Mouse (Mus musculus) hindbrain, embryonic 16.5 days (tissue): ENCODE data around the gene Tnfrsf11a. TPM values are rescaled to one million over a fixed set of nuclear protein-coding genes. Genes with fewer than 3 reads are reported as not detected.

Experiments
- ATAC-seq: fragments of 200-750 bp; cut with Nextera tagmentation; 2 replicates; pipeline ENCODE4 v1.8.0; 2017; ENCODE audit warnings: moderate TSS enrichment, moderate library complexity
- H3K27ac ChIP-seq: fragments of 300-500 bp; sonication (generic); 2 replicates; pipeline ENCODE4 v1.5.1; 2014; ENCODE audit warnings: low read depth, mild to moderate bottlenecking, control low read depth, low read length, moderate library complexity
- H3K27me3 ChIP-seq: fragments of 300-500 bp; sonication (generic); replicated peaks from 2 replicates; pipeline ENCODE4 v1.6.1; 2014; ENCODE audit warnings: low read length; ENCODE audit not compliant: control insufficient read depth, insufficient read depth
- H3K36me3 ChIP-seq: fragments of 300-500 bp; sonication (generic); 2 replicates; pipeline ENCODE4 v1.6.1; 2014; ENCODE audit warnings: mild to moderate bottlenecking, low read length, moderate library complexity, mixed read lengths; ENCODE audit not compliant: control insufficient read depth, insufficient read depth
- H3K4me1 ChIP-seq: fragments of 300-500 bp; sonication (generic); 2 replicates; pipeline ENCODE4 v1.6.1; 2014; ENCODE audit warnings: low read depth, low read length; ENCODE audit not compliant: control insufficient read depth, insufficient read depth
- H3K4me2 ChIP-seq: fragments of 300-500 bp; sonication (generic); 2 replicates; pipeline ENCODE4 v1.6.1; 2014; ENCODE audit warnings: mild to moderate bottlenecking, low read length, control low read depth, moderate library complexity
- H3K4me3 ChIP-seq: fragments of 300-500 bp; sonication (generic); 2 replicates; pipeline ENCODE4 v1.5.1; 2014; ENCODE audit warnings: mild to moderate bottlenecking, low read length, control low read depth, moderate library complexity
- H3K9ac ChIP-seq: fragments of 300-500 bp; sonication (generic); 2 replicates; pipeline ENCODE4 v1.6.1; 2014; ENCODE audit warnings: low read depth, mild to moderate bottlenecking, control low read depth, low read length, moderate library complexity
- H3K9me3 ChIP-seq: fragments of 300-500 bp; sonication (generic); 2 replicates; pipeline ENCODE4 v1.6.1; 2014; ENCODE audit warnings: mild to moderate bottlenecking, low read length, moderate library complexity; ENCODE audit not compliant: control insufficient read depth
- WGBS: fragments of 180-500 bp; shearing (Covaris S2); extraction: QIAGEN DNeasy Blood & Tissue Kit; methylation state at CpG from one replicate; pipeline ENCODE4 v1.1.7; 2014; 5-methylcytosine and 5-hydroxymethylcytosine counted together
- polyA plus RNA-seq: library from polyadenylated mRNA; unstranded; fragments of >200 nt; fragmentation: Nextera tagmentation; extraction: Ambion mirVana; gene quantifications from 2 replicates; pipeline ENCODE4 v1.2.1, GENCODE M21; 2015

The Tnfrsf11a gene
- polyA plus RNA-seq, 1 experiment from 2014 or later = 0.75 TPM

GRCm38 (mm10) chr1:105815736-105816135 is 35.2 kb downstream of the Tnfrsf11a start:
- Histone ChIP-seq H3K36me3 (no peaks in the 10 kb centered on the region), H3K9me3 (no peaks in the 10 kb centered on the region), H3K27ac (no peak overlapping the region), H3K27me3 (no peaks in the 10 kb centered on the region), H3K4me3 (no peak overlapping the region), H3K4me1 (no peaks in the 10 kb centered on the region), H3K9ac (no peak overlapping the region), H3K4me2 (no peak overlapping the region)
- ATAC-seq = no peak
- 80% methylated on average over 3 of the region's 3 CpGs for WGBS

GRCm38 (mm10) chr1:105819031-105819430 is 38.5 kb downstream of the Tnfrsf11a start:
- whole genome bisulfite sequencing = 45% methylated on average over 6 of the region's 6 CpGs
- ATAC-seq = no peak

DNA sequence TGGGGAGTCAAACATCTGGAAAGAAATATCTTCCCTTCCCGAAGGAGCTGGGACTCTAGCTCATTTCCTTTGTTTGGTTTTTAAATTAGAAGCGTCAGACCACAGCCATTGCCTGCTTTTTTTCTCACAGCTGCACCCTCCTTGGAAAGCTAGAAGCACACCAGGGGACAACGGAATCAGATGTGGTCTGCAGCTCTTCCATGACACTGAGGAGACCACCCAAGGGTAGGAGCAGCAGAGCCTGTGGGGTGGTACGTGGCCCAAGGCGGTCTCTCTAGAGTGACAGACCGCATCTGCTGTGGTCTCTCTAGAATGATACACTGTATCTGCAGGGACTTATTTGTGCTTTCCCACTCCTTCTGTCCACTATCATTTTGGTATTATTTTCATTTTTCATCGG is 39.2 kb downstream of the Tnfrsf11a start:
- Histone ChIP-seq H3K9ac (no peak overlapping the region), H3K27ac (no peak overlapping the region), H3K9me3 (no peaks in the 10 kb centered on the region), H3K4me2 (no peak overlapping the region), H3K4me1 (no peaks in the 10 kb centered on the region), H3K4me3 (no peak overlapping the region), H3K36me3 (no peaks in the 10 kb centered on the region), H3K27me3 (no peaks in the 10 kb centered on the region)
- no peak for ATAC-seq
- WGBS = 69% methylated on average over 7 of the region's 7 CpGs

More at GRCm38 (mm10) chr1:105819031-105819430, 38.5 kb downstream of the Tnfrsf11a start:
- Histone ChIP-seq H3K27me3 (no peaks in the 10 kb centered on the region), H3K4me1 (no peaks in the 10 kb centered on the region), H3K4me2 (no peak overlapping the region), H3K36me3 (no peaks in the 10 kb centered on the region), H3K4me3 (no peak overlapping the region), H3K9me3 (no peaks in the 10 kb centered on the region), H3K27ac (no peak overlapping the region), H3K9ac (no peak overlapping the region)

DNA sequence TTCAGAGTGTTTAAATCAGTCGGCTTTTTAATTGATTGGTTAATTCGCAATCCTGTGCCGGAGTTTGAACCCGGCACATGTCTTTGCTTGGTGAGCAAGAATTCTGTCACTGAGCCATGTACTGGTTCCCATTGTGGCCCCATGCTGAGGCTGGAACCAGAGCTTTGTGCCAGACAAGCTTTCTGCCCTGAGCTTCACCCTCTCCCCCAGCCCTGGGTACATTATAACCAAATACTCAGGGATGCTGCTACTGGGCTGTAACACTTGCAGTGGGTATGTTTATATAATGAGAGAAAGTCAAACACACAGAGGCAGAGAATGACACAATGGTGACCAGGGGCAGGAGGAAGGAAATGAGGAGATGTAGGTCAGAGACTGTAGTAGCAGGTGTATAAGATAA is 43.8 kb downstream of the Tnfrsf11a start:
- no peak overlapping the region for H3K4me2 ChIP-seq
- H3K27ac ChIP-seq = no peak overlapping the region
- no peaks in the 10 kb centered on the region for H3K27me3 ChIP-seq
- no peak overlapping the region for H3K4me3 ChIP-seq
- no peak overlapping the region for H3K9ac ChIP-seq
- no peaks in the 10 kb centered on the region for H3K36me3 ChIP-seq
- no peaks in the 10 kb centered on the region for H3K4me1 ChIP-seq
- 96% methylated on average over 4 of the region's 4 CpGs for WGBS
- ATAC-seq = no peak
- no peaks in the 10 kb centered on the region for H3K9me3 ChIP-seq

GRCm38 (mm10) chr1:105824980-105825379 is 44.5 kb downstream of the Tnfrsf11a start:
- no peak for ATAC-seq
- no peak overlapping the region for H3K4me2 ChIP-seq
- H3K4me1 ChIP-seq = no peaks in the 10 kb centered on the region
- no peaks in the 10 kb centered on the region for H3K36me3 ChIP-seq
- H3K27ac ChIP-seq = no peak overlapping the region
- H3K27me3 ChIP-seq = no peaks in the 10 kb centered on the region
- no peaks in the 10 kb centered on the region for H3K9me3 ChIP-seq
- no peak overlapping the region for H3K4me3 ChIP-seq
- WGBS = 73% methylated on average over 4 of the region's 4 CpGs
- no peak overlapping the region for H3K9ac ChIP-seq

GRCm38 (mm10) chr1:105827374-105827773 is 46.9 kb downstream of the Tnfrsf11a start:
- no peak overlapping the region for H3K27ac ChIP-seq
- no peak overlapping the region for H3K9ac ChIP-seq
- no peak for ATAC-seq
- no peaks in the 10 kb centered on the region for H3K9me3 ChIP-seq
- H3K27me3 ChIP-seq = no peaks in the 10 kb centered on the region
- no peak overlapping the region for H3K4me3 ChIP-seq
- WGBS = 80% methylated on average over 7 of the region's 7 CpGs
- H3K36me3 ChIP-seq = no peaks in the 10 kb centered on the region
- H3K4me2 ChIP-seq = no peak overlapping the region
- H3K4me1 ChIP-seq = no peaks in the 10 kb centered on the region

DNA sequence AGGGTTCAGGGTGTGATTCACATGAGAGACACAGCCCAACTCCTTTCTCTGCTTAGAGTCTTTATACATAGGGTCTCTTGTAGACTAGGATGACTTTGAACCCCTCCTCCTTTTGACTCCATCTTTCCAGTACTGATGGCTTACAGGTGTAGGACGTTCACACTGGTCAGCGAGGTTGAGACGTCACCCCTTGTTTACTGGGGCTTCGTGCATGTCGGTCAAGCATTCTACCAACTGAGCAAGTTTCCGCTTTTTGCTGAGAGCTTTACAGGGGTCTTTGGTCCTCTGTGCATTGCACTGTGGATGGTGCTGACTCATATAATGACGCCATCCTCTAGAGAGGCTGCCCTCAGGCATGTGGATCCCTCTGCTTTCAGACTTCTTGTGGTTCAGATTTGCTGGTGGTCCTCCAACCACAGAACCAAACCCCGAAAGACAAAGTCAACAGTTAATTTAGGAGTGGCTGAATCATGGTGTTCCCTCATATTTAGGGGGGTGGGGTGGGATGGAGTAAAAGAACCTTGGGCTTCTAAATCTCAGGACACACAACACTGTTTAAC is 47.3 kb downstream of the Tnfrsf11a start:
- H3K9ac ChIP-seq = no peak overlapping the region
- H3K4me3 ChIP-seq = no peak overlapping the region
- no peak for ATAC-seq
- no peak overlapping the region for H3K4me2 ChIP-seq
- no peaks in the 10 kb centered on the region for H3K9me3 ChIP-seq
- H3K4me1 ChIP-seq = no peaks in the 10 kb centered on the region
- 88% methylated on average over 8 of the region's 8 CpGs for WGBS
- no peak overlapping the region for H3K27ac ChIP-seq
- H3K27me3 ChIP-seq = no peaks in the 10 kb centered on the region
- H3K36me3 ChIP-seq = no peaks in the 10 kb centered on the region

DNA sequence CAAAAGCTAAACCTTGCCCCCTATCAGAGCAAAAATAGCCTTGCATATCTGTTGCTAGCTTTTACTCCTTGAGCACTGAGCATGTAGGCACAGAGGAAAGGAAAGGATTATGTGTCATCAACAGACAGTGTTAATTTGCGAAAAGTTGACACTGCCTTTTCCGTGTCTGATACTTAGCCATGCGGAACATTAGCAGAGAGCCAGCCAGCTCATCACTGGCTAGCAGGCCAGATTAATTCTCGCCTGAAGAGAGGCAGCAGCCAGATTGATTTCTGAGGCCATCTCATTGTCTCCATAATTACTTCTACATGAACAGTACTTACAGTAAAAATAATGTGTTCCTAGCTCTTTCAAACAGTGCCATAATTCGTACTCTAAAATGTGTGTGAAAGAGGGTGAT is 48.7 kb downstream of the Tnfrsf11a start:
- ATAC-seq = peak; percentile 82
- H3K36me3 ChIP-seq = no peaks in the 10 kb centered on the region
- 41% methylated on average over 5 of the region's 5 CpGs for WGBS
- no peak overlapping the region for H3K4me3 ChIP-seq
- H3K27ac ChIP-seq = no peak overlapping the region
- no peak overlapping the region for H3K9ac ChIP-seq
- H3K9me3 ChIP-seq = no peaks in the 10 kb centered on the region
- no peaks in the 10 kb centered on the region for H3K4me1 ChIP-seq
- H3K4me2 ChIP-seq = no peak overlapping the region
- H3K27me3 ChIP-seq = no peaks in the 10 kb centered on the region

DNA sequence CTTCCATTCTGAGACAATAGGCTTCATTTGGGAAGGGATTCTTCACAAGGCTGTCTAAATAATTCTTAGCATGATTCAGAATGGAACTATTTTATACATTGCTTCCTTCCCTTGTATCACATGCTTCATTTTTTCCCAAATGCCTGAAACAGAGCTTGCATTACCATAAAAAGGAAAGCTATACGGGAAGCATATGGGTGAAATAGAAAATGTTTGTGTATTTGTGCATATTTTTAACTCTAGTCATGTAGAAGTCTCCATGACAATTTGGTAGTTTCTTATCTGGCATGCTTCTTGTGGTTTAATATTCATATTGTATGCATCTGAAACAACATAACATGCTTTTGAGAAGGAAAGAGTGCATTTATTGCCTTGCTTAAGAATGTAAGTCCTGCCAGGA is 52.3 kb downstream of the Tnfrsf11a start:
- H3K4me1 ChIP-seq = no peaks in the 10 kb centered on the region
- H3K9me3 ChIP-seq = no peaks in the 10 kb centered on the region
- no peak overlapping the region for H3K9ac ChIP-seq
- WGBS = 90% methylated on average over 1 of the region's 1 CpGs
- no peaks in the 10 kb centered on the region for H3K27me3 ChIP-seq
- no peak overlapping the region for H3K27ac ChIP-seq
- H3K4me2 ChIP-seq = no peak overlapping the region
- no peaks in the 10 kb centered on the region for H3K36me3 ChIP-seq
- no peak for ATAC-seq
- H3K4me3 ChIP-seq = no peak overlapping the region

GRCm38 (mm10) chr1:105842950-105843349 is 62.4 kb downstream of the Tnfrsf11a start:
- peak; percentile 63 for ATAC-seq
- Histone ChIP-seq H3K4me3 (peak overlapping the region; percentile 30), H3K36me3 (no peaks in the 10 kb centered on the region), H3K4me2 (peak overlapping the region; percentile 65), H3K4me1 (peaks cover 16% of the 10 kb centered on the region), H3K9ac (peak overlapping the region; percentile 53), H3K27ac (no peak overlapping the region), H3K9me3 (no peaks in the 10 kb centered on the region), H3K27me3 (no peaks in the 10 kb centered on the region)
- WGBS = 18% methylated on average over 10 of the region's 10 CpGs
